Mouse (Mus musculus) layer of hippocampus, adult 8-10 months (tissue): ENCODE results near the gene Aph1a. TPM values are rescaled to one million over a fixed set of nuclear protein-coding genes. Genes with fewer than 3 reads are reported as not detected.
"Not testable (repeated sequence)": the region's sequence is repeated elsewhere in the genome, so short reads cannot be mapped to it uniquely, and the experiment has no call there.

ENCODE experiments used
- DNase-seq, 2 experiments: peaks; one replicate each; pipeline ENCODE4 v3.0.0; 2022; ENCODE audit warnings: low spot score in 2 of 2
- total RNA-seq, 4 experiments: library from RNA; stranded (reverse); gene quantifications; 2 replicates each; pipeline ENCODE4 v1.2.4; 2022

The Aph1a gene
- total RNA-seq: 10 to 100 TPM; 53.9 to 75.7 (median 70.1) TPM

DNA sequence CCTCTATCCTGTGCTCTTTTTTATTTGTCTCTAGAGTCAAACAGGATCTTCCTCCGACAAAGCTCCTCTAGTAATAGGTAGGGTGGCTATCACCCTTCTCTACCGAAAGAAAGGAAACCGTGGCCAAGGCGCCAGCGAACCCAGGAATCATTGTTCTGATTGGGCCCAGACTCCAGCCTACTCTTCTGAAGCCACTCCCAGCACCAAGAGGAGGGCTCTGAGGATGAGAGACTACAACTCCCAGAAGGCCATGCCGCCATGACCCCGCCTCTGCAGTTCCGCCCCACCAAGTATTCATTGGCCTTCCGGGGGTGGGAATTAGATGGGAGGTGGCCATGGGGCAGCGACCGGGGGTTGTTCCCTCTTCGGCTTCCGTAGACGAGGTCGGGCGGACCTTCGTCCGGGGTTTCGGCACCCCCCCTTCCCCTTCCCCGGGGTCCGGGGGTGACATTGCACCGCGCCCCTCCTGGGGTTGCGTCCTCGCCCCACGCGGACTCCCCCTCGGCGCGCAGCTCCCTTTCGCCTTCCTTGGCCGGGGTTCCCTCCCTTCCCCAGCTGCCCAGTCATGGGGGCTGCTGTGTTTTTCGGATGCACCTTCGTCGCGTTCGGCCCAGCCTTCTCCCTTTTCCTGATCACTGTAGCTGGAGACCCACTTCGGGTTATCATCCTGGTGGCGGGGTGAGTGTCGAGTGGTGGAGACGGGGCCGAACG is at the start of gene Aph1a:
Gene Aph1a, plus strand, starts transcription at position 364 of the 711 bp plus-strand sequence.
- DNase-seq: peak; percentile 95 to 98

DNA sequence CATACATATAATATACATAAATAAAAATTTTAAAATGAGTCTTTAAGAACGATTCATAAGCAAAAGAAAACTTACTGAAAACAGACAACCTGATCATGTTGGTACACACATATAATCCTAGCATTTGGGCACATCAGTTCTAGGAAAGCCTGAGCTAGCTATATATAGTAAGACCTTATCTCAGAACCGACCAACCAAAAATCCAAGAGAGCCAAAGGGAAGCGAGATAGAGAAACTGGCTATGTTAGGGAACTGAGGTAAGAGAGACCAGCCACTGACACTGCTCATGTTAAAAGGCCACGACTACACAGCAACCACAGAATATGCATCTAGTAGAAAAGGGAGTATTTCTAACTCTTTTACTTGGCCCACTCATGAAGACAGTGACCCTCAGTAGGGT is 43.2 kb upstream of the Aph1a start:
- no peak for DNase-seq

DNA sequence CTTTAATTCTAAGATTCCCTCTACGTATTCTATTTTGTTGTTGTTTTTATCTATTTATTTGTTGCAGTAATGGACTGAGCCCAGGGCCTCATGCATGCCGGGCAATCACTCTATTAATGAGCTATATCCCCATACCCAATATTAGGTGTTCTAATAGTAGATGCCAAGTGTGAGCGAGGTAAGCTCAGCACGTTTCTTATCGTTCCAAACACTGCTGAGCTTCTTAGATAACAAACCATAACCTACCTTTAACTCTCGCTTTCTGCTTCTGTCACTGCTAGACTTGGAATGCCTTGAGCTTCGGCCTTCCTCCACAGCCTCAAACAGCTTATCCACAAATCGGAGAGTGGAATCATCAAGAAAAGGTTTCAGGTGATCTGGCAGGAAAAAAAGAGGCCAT is 42.5 kb upstream of the Aph1a start:
- no peak for DNase-seq

DNA sequence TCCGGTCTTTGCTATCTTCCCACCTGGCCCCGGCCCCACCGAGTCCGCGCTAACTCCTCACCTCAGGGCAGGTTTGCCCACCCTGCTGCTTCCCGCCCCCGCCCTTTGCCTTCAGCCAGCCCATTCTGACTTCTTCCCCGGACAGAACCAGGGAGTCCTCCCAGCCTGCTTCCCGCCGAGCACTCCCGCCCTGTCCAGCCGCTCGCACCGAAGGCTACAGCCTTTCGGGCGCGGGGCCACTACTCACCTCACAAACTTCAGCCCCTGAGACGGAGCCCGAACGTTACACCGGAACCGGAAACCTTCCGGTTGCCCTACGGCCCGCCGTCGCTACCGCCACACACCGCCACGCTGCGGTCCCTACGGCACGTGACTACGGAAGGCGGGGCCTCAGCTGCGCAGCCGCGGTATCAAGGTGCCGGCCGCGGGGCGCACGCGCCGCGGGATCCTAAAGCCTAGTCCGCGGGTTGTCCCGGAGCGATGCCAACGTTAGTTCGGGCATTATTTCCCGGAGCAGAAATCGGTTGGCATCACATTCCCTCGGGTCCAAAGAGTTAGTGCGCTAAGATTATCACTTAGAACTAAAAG is 38.2 kb upstream of the Aph1a start, which contains the start of gene Prpf3:
Gene Prpf3, minus strand, starts transcription at position 384 of the 588 bp plus-strand sequence.
- DNase-seq: peak; percentile 88 to 94

DNA sequence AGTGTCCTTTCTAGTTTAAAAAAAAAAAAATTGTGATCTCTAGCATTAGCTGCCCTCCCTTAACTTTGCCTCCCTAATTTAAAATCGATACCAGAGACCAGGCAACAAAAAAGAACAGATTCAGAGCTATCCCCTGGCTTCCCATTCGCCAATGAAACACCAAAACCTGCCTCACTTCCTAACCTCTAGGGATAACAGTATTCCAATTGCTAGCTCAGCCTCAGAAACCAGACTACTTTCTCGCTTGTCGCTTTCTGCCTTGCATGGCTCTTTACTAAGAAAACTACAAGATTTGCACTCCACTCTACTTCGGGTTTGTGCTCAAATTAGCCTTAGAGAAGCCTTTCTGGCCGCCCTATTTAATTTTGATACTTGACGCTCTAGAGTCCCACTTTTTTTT is 37.7 kb upstream of the Aph1a start:
- no peak for DNase-seq

DNA sequence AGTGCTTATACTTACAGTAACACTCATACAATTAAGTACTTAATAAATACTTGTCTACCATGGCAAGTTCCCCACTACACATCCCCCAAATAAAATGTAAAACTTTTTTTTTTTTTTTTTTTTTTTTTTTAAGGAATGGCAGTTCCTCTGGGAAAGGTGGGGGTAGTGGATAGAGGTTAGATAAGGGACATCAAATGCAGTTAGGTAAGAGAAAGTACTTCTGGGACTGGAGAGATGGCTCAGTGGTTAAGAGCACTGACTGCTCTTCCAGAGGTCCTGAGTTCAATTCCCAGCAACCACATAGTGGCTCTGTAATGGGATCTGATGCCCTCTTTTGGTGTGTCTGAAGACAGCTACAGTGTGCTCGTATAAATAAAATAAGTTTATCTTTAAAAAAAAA is 36.7 kb upstream of the Aph1a start:
- DNase-seq: not testable (repeated sequence)

DNA sequence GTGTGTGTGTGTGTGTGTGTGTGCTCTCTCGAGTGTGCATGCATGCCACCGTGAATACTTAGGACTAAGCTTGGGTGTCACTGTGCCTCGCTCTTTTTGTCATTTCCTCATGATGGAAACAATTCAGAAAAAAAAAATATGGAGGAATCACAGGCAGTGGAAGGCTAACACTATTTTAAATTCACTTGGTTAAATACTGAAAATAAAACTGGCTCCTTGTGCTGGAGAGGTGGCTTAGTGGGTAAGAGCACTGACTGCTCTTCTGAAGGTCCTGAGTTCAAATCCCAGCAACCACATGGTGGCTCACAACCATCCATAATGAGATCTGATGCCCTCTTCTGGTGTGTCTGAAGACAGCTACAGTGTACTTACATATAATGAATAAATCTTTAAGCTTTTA is 35.5 kb upstream of the Aph1a start:
- DNase-seq: not testable (repeated sequence)

DNA sequence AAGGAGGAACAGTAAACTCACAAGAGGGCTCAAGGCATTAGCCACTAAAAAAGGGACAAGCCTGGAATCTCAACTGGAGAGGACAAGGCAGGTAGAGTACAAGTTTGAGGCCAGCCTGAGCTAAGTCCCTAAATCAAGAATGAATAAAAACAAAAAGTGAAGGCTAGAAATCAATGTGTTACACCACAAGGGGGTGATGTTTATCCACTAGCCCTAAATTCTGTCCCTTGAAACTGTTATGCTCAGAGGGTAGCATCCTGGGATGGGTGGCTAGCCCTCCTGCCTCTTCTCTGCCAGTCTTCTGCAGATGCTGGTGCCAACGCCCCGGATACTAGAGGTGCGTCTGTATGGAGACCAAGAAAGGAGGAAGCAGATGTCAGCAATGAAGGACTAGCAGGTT is 33.4 kb upstream of the Aph1a start:
- no peak for DNase-seq

DNA sequence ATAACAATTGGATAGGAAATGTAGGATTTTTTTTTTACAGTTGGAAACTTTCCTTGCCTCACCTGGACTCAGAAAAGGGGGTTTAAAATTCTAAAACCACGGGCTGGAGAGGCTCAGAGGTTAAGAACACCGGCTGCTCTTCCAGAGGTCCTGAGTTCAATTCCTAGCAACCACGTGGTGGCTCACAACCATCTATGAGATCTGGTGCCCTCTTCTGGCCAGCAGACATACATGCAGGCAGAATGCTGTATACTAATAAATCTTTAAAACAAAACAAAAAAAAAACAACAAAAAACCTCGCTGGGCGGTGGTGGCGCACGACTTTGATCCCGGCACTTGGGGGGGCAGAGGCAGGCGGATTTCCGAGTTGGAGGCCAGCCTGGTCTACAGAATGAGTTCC is 32.6 kb upstream of the Aph1a start:
- no peak for DNase-seq

DNA sequence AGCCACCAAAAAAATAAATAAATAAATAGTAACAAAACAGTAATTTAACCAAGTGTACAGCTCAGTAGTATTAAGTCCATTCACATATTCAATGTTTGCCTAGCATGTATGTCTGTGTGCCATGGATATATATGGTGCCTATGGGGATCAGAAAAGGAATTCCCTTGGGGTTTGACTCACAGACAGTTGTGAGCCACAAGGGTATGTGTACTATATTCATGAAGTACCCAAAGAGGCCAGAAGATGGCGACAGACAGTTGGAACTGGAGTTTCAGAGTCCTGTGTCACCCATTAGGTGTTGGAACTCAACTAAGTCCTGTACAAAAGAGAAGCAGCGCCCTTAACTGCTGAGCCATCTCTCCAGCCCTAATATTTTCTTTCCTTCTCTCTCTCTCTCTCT is 32.0 kb upstream of the Aph1a start:
- peak; percentile 60 to 66 for DNase-seq

DNA sequence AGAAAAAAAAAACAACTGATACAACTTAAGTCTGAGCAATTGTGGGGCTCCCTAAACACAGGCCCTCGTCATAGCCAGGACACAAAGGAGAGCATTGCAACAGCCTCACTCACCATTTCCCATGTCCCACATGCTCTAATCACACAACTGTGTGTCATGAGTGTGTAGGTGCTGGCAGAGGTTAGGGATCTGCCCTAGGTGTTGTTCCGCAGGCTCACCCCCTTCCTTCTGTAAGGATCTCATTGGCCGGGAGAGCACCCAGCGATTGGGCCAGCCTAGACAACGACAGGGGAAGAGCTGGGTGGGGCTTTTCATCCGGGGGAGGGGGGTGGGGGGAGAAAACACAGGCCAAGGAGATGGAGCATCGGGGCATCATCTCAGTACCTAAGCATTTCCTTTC is 30.2 kb upstream of the Aph1a start:
- no peak for DNase-seq

DNA sequence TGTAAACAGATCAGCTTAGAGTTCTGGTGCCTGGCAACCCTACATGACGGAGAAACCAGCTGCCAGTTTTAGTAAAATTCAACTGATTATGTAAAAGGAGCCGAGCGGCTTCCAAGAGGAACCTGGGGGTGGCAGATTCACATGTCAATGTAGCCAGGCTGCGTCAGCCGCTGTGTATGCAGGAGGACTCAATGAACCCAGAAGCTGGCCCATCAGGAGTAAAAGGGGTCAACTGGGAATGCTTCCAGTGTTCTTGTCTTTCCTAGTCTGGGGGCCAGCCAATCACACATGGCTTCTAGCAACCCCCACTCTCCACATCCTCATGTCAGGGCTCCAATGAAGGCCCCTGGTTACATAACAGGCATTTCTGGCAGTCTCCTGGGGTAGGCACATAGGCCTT is 28.7 kb upstream of the Aph1a start:
- peak; percentile 76 to 81 for DNase-seq

DNA sequence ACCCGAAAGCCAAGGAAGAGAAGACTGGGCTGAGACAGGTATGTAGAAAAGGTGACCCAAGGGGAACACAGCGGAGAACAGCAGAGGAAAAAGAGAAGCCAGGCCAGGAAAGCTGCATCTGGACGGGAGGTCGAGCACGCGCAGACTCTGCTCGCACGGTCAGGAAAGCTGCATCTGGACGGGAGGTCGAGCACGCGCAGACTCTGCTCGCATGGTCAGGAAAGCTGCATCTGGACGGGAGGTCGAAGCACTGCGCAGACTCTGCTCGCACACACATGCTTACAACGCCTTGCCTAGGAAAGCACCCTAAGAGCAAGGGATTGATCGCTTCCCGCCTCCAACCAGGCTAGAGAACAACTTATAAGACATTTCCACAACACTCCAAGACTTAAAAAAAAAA is 28.2 kb upstream of the Aph1a start:
- DNase-seq: no peak

DNA sequence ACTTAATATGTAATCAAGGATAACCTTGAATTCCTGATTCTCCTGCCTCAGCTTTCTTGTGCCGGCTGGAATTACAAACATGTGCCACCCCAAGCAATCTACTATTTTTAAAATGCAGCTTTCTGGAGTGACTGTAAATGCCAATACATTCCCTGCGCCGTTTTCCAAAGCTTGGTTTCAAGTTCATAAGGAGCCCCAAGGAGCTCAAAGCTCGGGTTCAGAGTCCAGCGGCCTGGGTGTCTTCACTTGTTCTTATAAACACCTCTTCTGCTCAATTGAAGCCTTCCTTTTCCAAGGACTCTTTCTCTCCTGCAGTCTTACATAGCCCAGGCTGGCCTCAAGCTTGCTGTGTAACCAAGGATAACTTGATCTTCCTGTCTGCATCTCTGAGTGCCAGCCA is 27.7 kb upstream of the Aph1a start:
- DNase-seq: no peak

DNA sequence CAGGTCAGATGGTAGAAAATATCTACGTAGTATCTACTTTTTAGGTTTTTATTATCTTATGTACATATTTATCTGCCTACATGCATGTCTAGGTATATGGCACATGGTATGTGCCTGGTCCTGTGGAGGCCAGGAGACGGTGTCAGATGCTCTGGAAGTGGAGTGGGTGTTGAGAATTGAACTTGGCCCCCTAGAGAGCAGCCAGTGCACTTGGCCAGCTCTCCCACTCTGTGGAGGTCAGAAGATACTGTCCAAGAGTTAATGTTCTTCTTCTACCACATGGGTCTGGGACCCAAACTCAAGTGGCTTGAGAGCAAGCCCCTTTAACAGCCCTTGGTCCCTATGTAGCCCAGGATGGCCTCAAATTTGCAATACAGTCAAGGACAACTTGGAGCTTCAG is 26.4 kb upstream of the Aph1a start:
- DNase-seq: no peak

DNA sequence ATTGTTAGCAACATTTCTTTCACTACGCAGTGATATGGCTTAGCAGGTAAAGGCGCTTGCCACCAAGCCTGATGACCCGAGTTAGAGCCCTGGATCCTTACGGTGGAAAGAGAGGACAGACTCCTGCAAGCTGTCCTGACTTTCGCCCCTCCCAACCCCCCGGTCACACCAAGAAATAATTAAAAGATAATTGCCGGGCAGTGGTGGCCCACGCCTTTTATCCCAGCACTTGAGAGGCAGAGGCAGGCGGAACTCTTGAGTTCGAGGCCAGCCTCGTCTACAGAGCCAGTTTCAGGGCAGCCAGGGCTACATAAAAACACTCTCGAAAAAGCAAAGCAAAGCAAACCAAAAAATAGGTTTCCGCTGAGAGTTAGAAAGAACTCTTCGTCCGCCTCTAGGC is 22.8 kb upstream of the Aph1a start:
- no peak for DNase-seq

DNA sequence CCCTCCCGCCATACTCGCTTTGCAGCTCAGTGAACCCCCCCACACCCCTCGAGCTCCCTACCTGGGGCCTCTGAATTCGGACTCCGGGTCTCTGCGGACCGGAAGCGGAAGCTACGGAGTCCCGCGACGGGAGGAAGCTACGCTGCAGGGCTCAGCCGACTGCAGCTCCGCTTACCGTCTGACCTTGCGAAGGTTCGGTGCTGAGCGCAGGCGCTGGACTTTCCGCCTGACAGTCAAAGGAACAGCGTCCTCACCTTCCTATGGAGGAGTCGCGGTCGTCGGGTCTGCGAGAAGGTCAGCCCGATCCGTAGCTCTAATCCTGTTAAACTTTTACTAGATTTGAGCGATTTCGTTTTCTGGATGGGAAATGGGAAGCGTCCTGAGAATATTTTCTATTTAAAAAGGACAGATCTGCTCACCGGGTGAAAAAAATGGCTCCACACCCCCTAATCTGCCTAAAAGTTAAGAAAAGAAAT is 22.3 kb upstream of the Aph1a start, which contains the start of gene Mrps21:
Gene Mrps21, minus strand, starts transcription at position 128 of the 476 bp plus-strand sequence.
- DNase-seq: peak; percentile 77 to 79

DNA sequence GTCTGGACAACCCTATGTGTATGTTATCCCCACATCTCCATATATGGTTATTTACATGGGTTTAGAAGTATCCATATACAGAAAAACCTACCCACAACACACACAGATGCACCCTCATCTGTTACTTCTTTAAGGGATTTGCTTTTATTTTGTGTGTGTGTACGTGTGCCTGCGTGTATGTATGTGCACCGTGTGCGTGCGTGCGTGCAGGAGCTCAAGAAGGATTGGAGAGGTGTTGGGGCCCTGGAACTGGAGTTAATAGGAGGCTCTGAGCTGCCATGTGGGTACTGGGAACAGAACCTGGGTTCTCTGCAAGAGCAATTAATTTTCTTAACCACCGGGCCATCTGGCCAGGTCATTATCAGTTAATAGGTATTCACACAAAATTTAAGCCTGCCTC is 21.7 kb upstream of the Aph1a start:
- no peak for DNase-seq

DNA sequence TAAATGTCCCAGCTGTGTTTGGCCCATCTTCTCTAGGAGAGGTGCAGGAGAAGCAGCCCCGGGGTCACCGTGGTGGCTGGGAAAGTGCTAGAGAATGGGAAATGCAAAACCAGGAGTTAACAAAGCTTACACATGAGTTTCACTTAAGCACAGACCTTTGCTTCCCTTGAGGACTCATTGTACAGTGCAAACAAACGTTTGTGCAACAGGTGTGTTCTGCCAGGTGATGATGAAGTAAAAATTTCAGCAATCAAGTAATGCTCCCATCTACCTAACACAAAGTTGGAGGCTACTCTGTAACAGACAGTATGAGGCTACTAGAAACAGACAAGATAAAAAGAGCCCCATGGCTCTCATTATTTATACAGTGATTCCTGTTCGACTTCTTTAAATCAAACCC is 14.7 kb upstream of the Aph1a start:
- no peak for DNase-seq

DNA sequence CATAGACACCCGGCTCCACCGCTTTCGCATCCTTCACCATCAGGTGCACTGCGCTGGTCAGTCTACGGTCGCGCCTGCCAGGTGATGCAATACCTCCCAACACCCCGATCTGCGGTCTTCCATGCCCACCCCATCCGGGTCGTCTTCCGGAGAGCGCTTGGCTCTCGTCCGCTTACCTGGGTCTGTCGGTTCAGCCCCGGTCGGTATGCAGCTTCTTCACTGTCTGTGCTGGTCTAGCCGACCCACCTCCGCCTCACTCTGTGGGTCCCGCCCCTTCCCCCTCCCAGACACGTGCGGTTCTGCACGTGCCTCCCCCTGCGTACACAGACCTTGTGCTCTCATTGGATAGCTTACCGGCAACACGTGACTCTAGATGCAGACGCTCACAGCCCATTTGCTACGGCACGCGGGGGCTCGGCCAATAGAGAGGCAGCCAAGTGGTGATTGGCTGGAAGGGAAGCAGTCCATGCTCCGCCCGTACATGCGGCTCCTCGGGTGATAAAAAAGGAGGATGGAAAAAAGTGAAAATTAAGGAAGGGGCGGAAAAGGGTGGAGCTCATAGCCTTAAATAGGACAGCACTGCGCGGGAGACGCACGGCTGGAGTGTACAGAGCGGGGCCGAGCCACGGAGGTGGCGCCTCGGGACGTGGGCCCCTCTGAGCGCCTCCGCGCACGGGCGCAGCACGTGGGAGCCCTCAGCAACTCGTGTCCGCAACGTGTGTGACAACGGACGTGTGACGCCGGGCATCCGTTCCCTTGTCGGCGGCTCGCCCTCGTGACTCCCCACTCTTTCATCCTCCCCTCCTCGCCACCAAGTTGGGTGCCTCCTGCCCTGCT is 11.6 kb upstream of the Aph1a start, which contains the start of gene Ciart:
Gene Ciart, minus strand, starts transcription at position 273 of the 837 bp plus-strand sequence.
- peak; percentile 97 to 99 for DNase-seq

DNA sequence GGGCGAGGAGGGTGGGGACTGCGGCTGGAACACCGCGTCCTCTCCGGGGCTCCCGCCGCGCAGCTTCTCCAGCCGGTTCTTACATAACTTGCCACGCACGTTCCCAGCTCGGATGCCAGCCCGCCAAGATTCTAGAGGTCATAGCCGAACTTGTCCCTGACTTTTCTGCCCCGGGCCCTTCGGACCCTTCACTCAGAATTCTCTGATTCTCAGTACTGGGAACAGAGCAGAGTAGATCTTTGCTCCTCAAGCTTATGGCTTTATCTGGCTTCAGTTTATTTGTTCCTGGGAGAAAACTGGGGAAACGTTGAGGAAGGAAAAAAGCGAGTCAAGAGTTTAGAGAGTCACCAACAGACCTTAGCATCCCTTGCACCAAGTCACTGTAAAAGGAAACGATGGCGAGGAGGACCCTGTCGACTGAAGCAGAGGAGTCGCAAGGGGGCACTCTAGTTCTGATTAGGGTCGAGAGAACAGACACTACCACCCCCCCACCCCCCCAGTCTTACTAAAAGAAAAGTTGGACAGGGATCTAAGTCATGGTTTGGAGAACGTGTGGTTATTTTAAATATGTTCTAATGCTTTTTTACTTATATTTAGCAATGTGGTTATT is 10.8 kb upstream of the Aph1a start:
- DNase-seq: peak; percentile 71 to 72

DNA sequence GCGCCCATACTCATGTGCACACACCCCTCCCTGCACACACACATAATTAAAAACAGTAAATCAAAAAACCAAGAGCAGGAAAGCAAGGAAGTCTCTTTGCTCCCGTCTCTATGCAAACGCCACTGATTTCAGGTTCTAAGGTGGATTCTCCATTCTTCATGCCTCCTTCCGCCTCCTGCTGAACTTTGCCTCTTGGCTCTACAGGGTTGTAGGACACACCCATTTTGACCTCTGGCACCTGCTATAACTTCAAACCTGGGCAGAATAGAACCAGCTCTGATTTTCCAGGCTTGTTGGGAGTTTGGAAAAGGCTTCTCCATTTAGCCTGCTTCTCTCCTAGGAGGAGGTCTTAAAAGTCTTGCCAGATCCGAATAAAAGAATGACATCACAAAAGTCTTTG is 9.4 kb upstream of the Aph1a start:
- DNase-seq: no peak
